Mouse (Mus musculus) urinary bladder, postnatal 4 days (tissue): ENCODE measurements at regions not wholly inside any gene's neighbourhood (a gene's known extent, or its start where the extent isn't known, plus 50 kb on each side); places are given as distances from the start of the nearest gene placed in this dataset.

Experiments used
- DNase-seq, 2 experiments: peaks; one replicate each; pipeline ENCODE4 v3.0.0; 2021 to 2022; ENCODE audit warnings: low spot score in 2 of 2

GRCm38 (mm10) chr15:38608207-38608870, 1183.0 kb downstream of the 4930447A16Rik start:
- no peak for DNase-seq

GRCm38 (mm10) chr15:38609522-38609921, 1184.2 kb downstream of the 4930447A16Rik start:
- DNase-seq, result no peak
